Mouse (Mus musculus) embryonic fibroblast, embryonic 13.5 days (primary cell): Measurements from ENCODE around the gene Efhb.

Source experiments
- CTCF ChIP-seq: IDR thresholded peaks from 2 replicates; pipeline ENCODE4 v1.5.1; 2011; ENCODE audit warnings: mild to moderate bottlenecking, control low read depth, low read length, moderate library complexity, borderline replicate concordance; ENCODE audit not compliant: insufficient read depth
- POLR2A ChIP-seq: IDR thresholded peaks from 2 replicates; pipeline ENCODE4 v1.6.1; 2011; ENCODE audit warnings: low read depth, mild to moderate bottlenecking, control low read depth, low read length, moderate library complexity

DNA sequence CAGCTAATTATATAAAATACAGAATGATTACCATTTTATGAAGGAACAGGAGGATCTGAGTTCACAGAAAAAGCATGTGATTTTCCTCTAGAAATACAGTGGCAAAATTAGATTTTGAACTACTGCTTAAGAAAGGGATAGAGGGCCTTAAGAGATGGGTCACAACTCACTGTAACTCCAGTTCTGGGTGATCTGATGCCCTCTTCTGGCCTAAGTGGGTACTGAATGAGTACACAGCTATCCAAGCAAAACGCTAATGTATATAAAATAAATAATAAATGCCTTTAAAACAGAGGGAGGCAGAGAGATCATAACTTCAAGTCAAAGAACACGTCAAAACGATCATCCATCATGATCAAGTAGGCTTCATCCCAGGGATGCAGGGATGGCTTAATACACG is 73.6 kb downstream of the Efhb start:
- TF ChIP-seq POLR2A (no peak), CTCF (no peak)
